Mouse (Mus musculus): ENCODE results near the gene Fam187b. TPM values are rescaled to one million over a fixed set of nuclear protein-coding genes. Genes with fewer than 3 reads are reported as not detected.
"Not testable (repeated sequence)": the region's sequence is repeated elsewhere in the genome, so short reads cannot be mapped to it uniquely, and the experiment has no call there.

Fam187b gene
- polyA plus RNA-seq, 1 experiment from 2014 or later: 8.9 TPM

- ATAC-seq (replicated peaks; ENCODE audit: low FRiP score, low read depth): peak; percentile 16; the same call in 1 of the 2 replicates
- no peak within 1 kb of the TSS for H3K9ac ChIP-seq (ENCODE audit: low read depth, low read length)
- TF ChIP-seq CTCF (IDR thresholded peaks at IDR 0.05; ENCODE audit: low read depth): no peak
- WGBS: 64% methylated on average over 9 of the region's 9 CpGs
- H3K4me1 ChIP-seq (replicated peaks; ENCODE audit: insufficient read depth, low read length): no peaks in the 10 kb centered on the region
- 0 out of 2 replicates have a peak, but pooled peaks cover 4% of the 10 kb centered on the region for H3K36me3 ChIP-seq (ENCODE audit: insufficient read depth, low read length)
- no peak for DNase-seq (ENCODE audit: low spot score)
- H3K4me3 ChIP-seq (replicated peaks; ENCODE audit: low read depth, low read length): no peak within 1 kb of the TSS
- H3K9me3 ChIP-seq (replicated peaks; ENCODE audit: low read length): no peaks in the 10 kb centered on the region
- H3K4me2 ChIP-seq (ENCODE audit: low read length): no peak within 1 kb of the TSS
- H3K27me3 ChIP-seq (ENCODE audit: insufficient read depth, low read length): no peaks in the 10 kb centered on the region
- no peak within 1 kb of the TSS for H3K27ac ChIP-seq
These were observed 29.5 kb upstream of the Fam187b start, which contains the start of gene Hamp for GRCm38 (mm10) chr7:30943909-30944635. Gene Hamp, minus strand, starts transcription at chr7:30944032.

GRCm38 (mm10) chr7:30944706-30945105 lies 28.9 kb upstream of the Fam187b start:
- H3K27ac ChIP-seq; H3K4me3 ChIP-seq (replicated peaks; ENCODE audit: low read depth, low read length); H3K4me2 ChIP-seq (ENCODE audit: low read length); H3K27me3 ChIP-seq (ENCODE audit: insufficient read depth, low read length); H3K36me3 ChIP-seq (ENCODE audit: insufficient read depth, low read length); DNase-seq (ENCODE audit: low spot score); H3K9ac ChIP-seq (ENCODE audit: low read depth, low read length); ATAC-seq (replicated peaks; ENCODE audit: low FRiP score, low read depth); H3K4me1 ChIP-seq (replicated peaks; ENCODE audit: insufficient read depth, low read length); H3K9me3 ChIP-seq (replicated peaks; ENCODE audit: low read length): not testable (repeated sequence)
- WGBS: 66% methylated on average over 2 of the region's 2 CpGs

DNA sequence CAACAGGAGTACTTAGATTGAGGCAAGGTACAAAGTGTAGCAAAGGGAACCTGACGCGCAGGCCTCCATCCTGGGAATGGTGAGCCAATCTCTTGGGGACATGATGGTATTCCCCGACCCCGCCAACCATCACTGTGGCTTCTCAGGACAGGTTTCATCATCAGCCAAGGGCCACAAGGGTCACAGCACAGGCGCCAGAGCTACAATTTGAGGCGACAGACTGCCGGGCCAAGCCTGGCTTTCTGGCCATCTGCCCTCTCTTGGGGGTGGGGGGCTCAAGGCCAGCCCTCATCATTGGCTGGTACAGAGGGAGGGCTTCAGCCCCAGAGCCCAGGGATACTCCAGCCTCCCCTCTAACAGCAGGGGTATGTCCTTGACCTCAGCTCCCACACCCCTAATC lies 28.1 kb upstream of the Fam187b start:
- ATAC-seq (replicated peaks; ENCODE audit: low FRiP score, low read depth): not testable (repeated sequence)
- 81% methylated on average over 7 of the region's 7 CpGs for WGBS

GRCm38 (mm10) chr7:30945876-30946275 lies 27.7 kb upstream of the Fam187b start:
- Histone ChIP-seq H3K36me3 (ENCODE audit: insufficient read depth, low read length) (peaks cover 16% of the 10 kb centered on the region; the same call in 1 of the 2 replicates), H3K4me3 (replicated peaks; ENCODE audit: low read depth, low read length) (no peak overlapping the region), H3K27me3 (ENCODE audit: insufficient read depth, low read length) (no peaks in the 10 kb centered on the region), H3K9ac (ENCODE audit: low read depth, low read length) (no peak overlapping the region), H3K9me3 (replicated peaks; ENCODE audit: low read length) (no peaks in the 10 kb centered on the region), H3K4me2 (ENCODE audit: low read length) (no peak overlapping the region), H3K27ac (no peak overlapping the region), H3K4me1 (replicated peaks; ENCODE audit: insufficient read depth, low read length) (no peaks in the 10 kb centered on the region)
- WGBS: 92% methylated on average over 7 of the region's 7 CpGs
- TF ChIP-seq CTCF (IDR thresholded peaks at IDR 0.05; ENCODE audit: low read depth): no peak
- DNase-seq (ENCODE audit: low spot score) (no peak), ATAC-seq (replicated peaks; ENCODE audit: low FRiP score, low read depth) (no peak)

More for the DNA sequence above, 28.1 kb upstream of the Fam187b start:
- H3K4me1 ChIP-seq (replicated peaks; ENCODE audit: insufficient read depth, low read length); H3K27ac ChIP-seq; H3K4me2 ChIP-seq (ENCODE audit: low read length); H3K9ac ChIP-seq (ENCODE audit: low read depth, low read length); H3K4me3 ChIP-seq (replicated peaks; ENCODE audit: low read depth, low read length); H3K9me3 ChIP-seq (replicated peaks; ENCODE audit: low read length); DNase-seq (ENCODE audit: low spot score); H3K27me3 ChIP-seq (ENCODE audit: insufficient read depth, low read length): not testable (repeated sequence)
- peaks cover 15% of the 10 kb centered on the region; the same call in 1 of the 2 replicates for H3K36me3 ChIP-seq (ENCODE audit: insufficient read depth, low read length)

- not testable (repeated sequence) for H3K9me3 ChIP-seq (replicated peaks; ENCODE audit: low read length); H3K4me2 ChIP-seq (ENCODE audit: low read length); DNase-seq (ENCODE audit: low spot score); H3K27ac ChIP-seq; H3K4me1 ChIP-seq (replicated peaks; ENCODE audit: insufficient read depth, low read length); H3K4me3 ChIP-seq (replicated peaks; ENCODE audit: low read depth, low read length); H3K9ac ChIP-seq (ENCODE audit: low read depth, low read length); ATAC-seq (replicated peaks; ENCODE audit: low FRiP score, low read depth); H3K27me3 ChIP-seq (ENCODE audit: insufficient read depth, low read length)
- 85% methylated on average over 3 of the region's 3 CpGs for WGBS
- peaks cover 45% of the 10 kb centered on the region for H3K36me3 ChIP-seq (ENCODE audit: insufficient read depth, low read length)
These were observed 23.7 kb upstream of the Fam187b start for GRCm38 (mm10) chr7:30949902-30950301.

GRCm38 (mm10) chr7:30952441-30953265 lies 20.9 kb upstream of the Fam187b start:
- no peak for TF ChIP-seq CTCF (IDR thresholded peaks at IDR 0.05; ENCODE audit: low read depth)
- WGBS: 92% methylated on average over 16 of the region's 16 CpGs
- H3K9me3 ChIP-seq (replicated peaks; ENCODE audit: low read length): no peaks in the 10 kb centered on the region
- no peak overlapping the region for H3K9ac ChIP-seq (ENCODE audit: low read depth, low read length)
- H3K4me1 ChIP-seq (replicated peaks; ENCODE audit: insufficient read depth, low read length): peaks cover 8% of the 10 kb centered on the region; the same call in 1 of the 2 replicates
- H3K4me3 ChIP-seq (replicated peaks; ENCODE audit: low read depth, low read length): no peak overlapping the region
- H3K4me2 ChIP-seq (ENCODE audit: low read length): no peak overlapping the region
- no peak overlapping the region for H3K27ac ChIP-seq
- ATAC-seq (replicated peaks; ENCODE audit: low FRiP score, low read depth) (no peak), DNase-seq (ENCODE audit: low spot score) (no peak)
- peaks cover 41% of the 10 kb centered on the region for H3K36me3 ChIP-seq (ENCODE audit: insufficient read depth, low read length)
- no peaks in the 10 kb centered on the region for H3K27me3 ChIP-seq (ENCODE audit: insufficient read depth, low read length)
